Mouse (Mus musculus): ENCODE data around the gene Tet2.

DNA sequence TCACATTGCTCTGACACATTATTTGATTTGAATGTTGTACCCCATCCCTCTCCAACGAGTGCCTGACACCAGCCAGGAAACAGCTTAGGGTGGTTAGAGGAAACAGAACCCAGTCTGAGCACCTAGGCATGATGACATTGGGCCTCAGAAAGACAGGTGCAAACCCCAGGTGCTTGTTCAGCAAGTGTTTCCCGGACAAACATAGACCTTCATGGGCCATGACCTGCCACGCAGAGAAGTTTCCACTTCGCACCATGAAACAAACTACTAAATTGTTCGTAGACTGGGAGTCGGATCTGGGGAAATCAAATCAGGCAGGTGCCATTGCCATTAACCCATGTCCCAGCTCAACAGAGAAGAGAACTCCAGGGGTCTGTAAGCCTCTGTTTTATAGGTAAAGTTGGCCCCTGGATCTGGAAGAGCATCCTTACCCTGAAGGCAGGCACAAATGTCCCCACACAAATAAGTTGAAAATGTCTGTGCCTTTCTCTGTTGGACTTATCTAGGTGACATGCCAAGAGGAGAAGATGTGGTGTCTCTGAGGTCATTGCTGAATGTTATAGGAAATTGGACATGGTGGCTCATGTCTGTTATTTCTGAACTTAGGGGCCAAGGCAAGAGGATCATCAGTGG, 109.7 kb downstream of the Tet2 start:
- TF ChIP-seq USF2 (IDR thresholded peaks at IDR 0.05; ENCODE audit: borderline replicate concordance in 1 of 2, insufficient read depth in 1 of 2, low read depth in 1 of 2, low read length in 2 of 2) (no peak), CHD1 (IDR thresholded peaks at IDR 0.05; ENCODE audit: low read depth, low read length) (no peak)
